Mouse (Mus musculus): ENCODE measurements around the gene Ubac2. TPM values are rescaled to one million over a fixed set of nuclear protein-coding genes. Genes with fewer than 3 reads are reported as not detected.
"Not testable (repeated sequence)": the region's sequence is repeated elsewhere in the genome, so short reads cannot be mapped to it uniquely, and the experiment has no call there.

Gene Ubac2
- polyA plus RNA-seq, 1 experiment from 2014 or later = 43.2 TPM

- WGBS = 100% methylated on average over 1 of the region's 1 CpGs
- ATAC-seq (no peak), DNase-seq (ENCODE audit: low spot score) (no peak)
- Histone ChIP-seq H3K9ac (replicated peaks; ENCODE audit: low read depth) (no peak overlapping the region), H3K4me3 (ENCODE audit: low read depth, low read length) (no peak overlapping the region), H3K4me1 (ENCODE audit: insufficient read depth, low read depth, low read length) (no peaks in the 10 kb centered on the region), H3K36me3 (ENCODE audit: insufficient read depth, low read length) (no peaks in the 10 kb centered on the region), H3K27ac (ENCODE audit: low read length) (no peak overlapping the region), H3K9me3 (ENCODE audit: low read length) (no peaks in the 10 kb centered on the region), H3K27me3 (replicated peaks; ENCODE audit: insufficient read depth, low read length) (no peaks in the 10 kb centered on the region), H3K4me2 (replicated peaks; ENCODE audit: low read depth, low read length) (no peak overlapping the region)
- TF ChIP-seq CTCF (IDR thresholded peaks at IDR 0.05) = no peak
- no peak for TF ChIP-seq EP300 (IDR thresholded peaks at IDR 0.05)
These were observed 27.2 kb upstream of the Ubac2 start for GRCm38 (mm10) chr14:121851231-121851630.

GRCm38 (mm10) chr14:121852531-121852930 is 25.9 kb upstream of the Ubac2 start:
- no peak for ATAC-seq
- H3K36me3 ChIP-seq (ENCODE audit: insufficient read depth, low read length) = no peaks in the 10 kb centered on the region
- WGBS = 58% methylated on average over 8 of the region's 8 CpGs

DNA sequence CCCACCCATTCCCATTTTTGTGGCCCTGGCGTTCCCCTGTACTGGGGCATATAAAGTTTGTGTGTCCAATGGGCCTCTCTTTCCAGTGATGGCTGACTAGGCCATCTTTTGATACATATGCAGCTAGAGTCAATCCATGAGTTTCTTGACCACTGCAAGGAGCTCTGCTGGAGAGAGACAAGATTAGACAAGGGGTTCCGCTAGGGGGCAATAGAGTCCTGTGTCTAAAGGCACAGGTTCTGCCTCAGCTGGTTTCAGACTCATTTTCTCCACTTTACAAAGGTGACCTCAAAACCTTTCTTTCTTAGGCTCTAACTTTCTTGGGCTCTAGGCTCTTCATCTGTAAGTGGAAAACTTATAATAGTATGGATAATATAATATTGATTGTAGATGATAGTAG is 13.3 kb upstream of the Ubac2 start:
- not testable (repeated sequence) for H3K36me3 ChIP-seq (ENCODE audit: insufficient read depth, low read length); H3K9ac ChIP-seq (replicated peaks; ENCODE audit: low read depth); H3K4me3 ChIP-seq (ENCODE audit: low read depth, low read length); H3K9me3 ChIP-seq (ENCODE audit: low read length); H3K27me3 ChIP-seq (replicated peaks; ENCODE audit: insufficient read depth, low read length); H3K27ac ChIP-seq (ENCODE audit: low read length); H3K4me2 ChIP-seq (replicated peaks; ENCODE audit: low read depth, low read length); H3K4me1 ChIP-seq (ENCODE audit: insufficient read depth, low read depth, low read length)
- peak; percentile 88 for DNase-seq (ENCODE audit: low spot score)
- TF ChIP-seq CTCF (IDR thresholded peaks at IDR 0.05) = peak; percentile 85
- peak; percentile 60 for ATAC-seq
- 0% methylated on average over 1 of the region's 2 CpGs for WGBS

More at GRCm38 (mm10) chr14:121852531-121852930, 25.9 kb upstream of the Ubac2 start:
- H3K9ac ChIP-seq (replicated peaks; ENCODE audit: low read depth) = no peak overlapping the region
- no peak for DNase-seq (ENCODE audit: low spot score)
- no peak overlapping the region for H3K4me2 ChIP-seq (replicated peaks; ENCODE audit: low read depth, low read length)
- no peak overlapping the region for H3K4me3 ChIP-seq (ENCODE audit: low read depth, low read length)
- no peaks in the 10 kb centered on the region for H3K4me1 ChIP-seq (ENCODE audit: insufficient read depth, low read depth, low read length)
- H3K27ac ChIP-seq (ENCODE audit: low read length) = no peak overlapping the region
- H3K27me3 ChIP-seq (replicated peaks; ENCODE audit: insufficient read depth, low read length) = no peaks in the 10 kb centered on the region
- no peaks in the 10 kb centered on the region for H3K9me3 ChIP-seq (ENCODE audit: low read length)
- no peak for TF ChIP-seq CTCF (IDR thresholded peaks at IDR 0.05)
- TF ChIP-seq EP300 (IDR thresholded peaks at IDR 0.05) = no peak

GRCm38 (mm10) chr14:121866574-121866973 is 11.8 kb upstream of the Ubac2 start:
- no peak for TF ChIP-seq EP300 (IDR thresholded peaks at IDR 0.05)
- no peak for TF ChIP-seq CTCF (IDR thresholded peaks at IDR 0.05)
- 58% methylated on average over 3 of the region's 3 CpGs for WGBS
- ATAC-seq = no peak

GRCm38 (mm10) chr14:121869111-121869510 is 9.3 kb upstream of the Ubac2 start:
- TF ChIP-seq CTCF (IDR thresholded peaks at IDR 0.05) (no peak), EP300 (IDR thresholded peaks at IDR 0.05) (no peak)
- Histone ChIP-seq H3K27me3 (replicated peaks; ENCODE audit: insufficient read depth, low read length) (no peaks in the 10 kb centered on the region), H3K4me2 (replicated peaks; ENCODE audit: low read depth, low read length) (no peak overlapping the region), H3K36me3 (ENCODE audit: insufficient read depth, low read length) (no peaks in the 10 kb centered on the region), H3K4me1 (ENCODE audit: insufficient read depth, low read depth, low read length) (no peaks in the 10 kb centered on the region), H3K9ac (replicated peaks; ENCODE audit: low read depth) (no peak overlapping the region), H3K27ac (ENCODE audit: low read length) (no peak overlapping the region), H3K9me3 (ENCODE audit: low read length) (no peaks in the 10 kb centered on the region), H3K4me3 (ENCODE audit: low read depth, low read length) (no peak overlapping the region)
- DNase-seq (ENCODE audit: low spot score) = no peak
- 63% methylated on average over 1 of the region's 1 CpGs for WGBS
- peak; percentile 49 for ATAC-seq

More at GRCm38 (mm10) chr14:121866574-121866973, 11.8 kb upstream of the Ubac2 start:
- no peak overlapping the region for H3K27ac ChIP-seq (ENCODE audit: low read length)
- no peaks in the 10 kb centered on the region for H3K4me1 ChIP-seq (ENCODE audit: insufficient read depth, low read depth, low read length)
- H3K4me2 ChIP-seq (replicated peaks; ENCODE audit: low read depth, low read length) = no peak overlapping the region
- H3K9ac ChIP-seq (replicated peaks; ENCODE audit: low read depth) = no peak overlapping the region
- no peaks in the 10 kb centered on the region for H3K36me3 ChIP-seq (ENCODE audit: insufficient read depth, low read length)
- H3K9me3 ChIP-seq (ENCODE audit: low read length) = no peaks in the 10 kb centered on the region
- DNase-seq (ENCODE audit: low spot score) = no peak
- H3K27me3 ChIP-seq (replicated peaks; ENCODE audit: insufficient read depth, low read length) = no peaks in the 10 kb centered on the region
- no peak overlapping the region for H3K4me3 ChIP-seq (ENCODE audit: low read depth, low read length)

GRCm38 (mm10) chr14:121872760-121873159 is 5.7 kb upstream of the Ubac2 start:
- no peak for TF ChIP-seq EP300 (IDR thresholded peaks at IDR 0.05)
- TF ChIP-seq CTCF (IDR thresholded peaks at IDR 0.05) = no peak
- H3K9ac ChIP-seq (replicated peaks; ENCODE audit: low read depth) = no peak overlapping the region
- no peaks in the 10 kb centered on the region for H3K9me3 ChIP-seq (ENCODE audit: low read length)
- 76% methylated on average over 1 of the region's 1 CpGs for WGBS
- H3K27ac ChIP-seq (ENCODE audit: low read length) = no peak overlapping the region
- H3K4me1 ChIP-seq (ENCODE audit: insufficient read depth, low read depth, low read length) = no peaks in the 10 kb centered on the region
- ATAC-seq (no peak), DNase-seq (ENCODE audit: low spot score) (no peak)
- H3K4me3 ChIP-seq (ENCODE audit: low read depth, low read length) = no peak overlapping the region
- no peaks in the 10 kb centered on the region for H3K36me3 ChIP-seq (ENCODE audit: insufficient read depth, low read length)
- H3K27me3 ChIP-seq (replicated peaks; ENCODE audit: insufficient read depth, low read length) = no peaks in the 10 kb centered on the region
- H3K4me2 ChIP-seq (replicated peaks; ENCODE audit: low read depth, low read length) = no peak overlapping the region

DNA sequence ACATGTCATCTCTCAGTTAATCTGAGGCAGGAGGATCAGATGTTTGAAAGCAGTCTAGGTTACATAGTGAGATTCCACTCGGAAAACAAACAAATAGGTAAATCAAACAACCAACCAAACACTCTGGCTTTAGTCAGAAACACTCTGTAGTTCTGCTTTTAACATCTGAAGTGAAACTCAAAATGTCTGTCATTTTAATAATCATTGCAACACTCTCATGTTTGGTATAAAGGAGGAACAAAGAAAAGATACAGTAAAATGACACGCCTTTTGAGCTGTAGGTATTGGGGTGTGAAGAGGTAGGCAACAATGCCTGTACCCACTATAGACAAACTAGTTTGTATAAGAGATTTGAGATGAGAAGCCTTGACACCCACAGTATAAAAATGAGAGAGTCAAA is 5.2 kb upstream of the Ubac2 start:
- no peaks in the 10 kb centered on the region for H3K36me3 ChIP-seq (ENCODE audit: insufficient read depth, low read length)
- DNase-seq (ENCODE audit: low spot score) = no peak
- 63% methylated on average over 2 of the region's 2 CpGs for WGBS
- H3K4me2 ChIP-seq (replicated peaks; ENCODE audit: low read depth, low read length) = no peak overlapping the region
- H3K9ac ChIP-seq (replicated peaks; ENCODE audit: low read depth) = no peak overlapping the region
- H3K9me3 ChIP-seq (ENCODE audit: low read length) = no peaks in the 10 kb centered on the region
- TF ChIP-seq EP300 (IDR thresholded peaks at IDR 0.05) (no peak), CTCF (IDR thresholded peaks at IDR 0.05) (no peak)
- H3K27ac ChIP-seq (ENCODE audit: low read length) = no peak overlapping the region
- ATAC-seq = no peak
- H3K4me3 ChIP-seq (ENCODE audit: low read depth, low read length) = no peak overlapping the region
- no peaks in the 10 kb centered on the region for H3K27me3 ChIP-seq (replicated peaks; ENCODE audit: insufficient read depth, low read length)
- no peaks in the 10 kb centered on the region for H3K4me1 ChIP-seq (ENCODE audit: insufficient read depth, low read depth, low read length)

All from lung, postnatal 0 days (tissue).